ENCODE assay signal across 11 mouse cellular contexts in the genomic region with DNA sequence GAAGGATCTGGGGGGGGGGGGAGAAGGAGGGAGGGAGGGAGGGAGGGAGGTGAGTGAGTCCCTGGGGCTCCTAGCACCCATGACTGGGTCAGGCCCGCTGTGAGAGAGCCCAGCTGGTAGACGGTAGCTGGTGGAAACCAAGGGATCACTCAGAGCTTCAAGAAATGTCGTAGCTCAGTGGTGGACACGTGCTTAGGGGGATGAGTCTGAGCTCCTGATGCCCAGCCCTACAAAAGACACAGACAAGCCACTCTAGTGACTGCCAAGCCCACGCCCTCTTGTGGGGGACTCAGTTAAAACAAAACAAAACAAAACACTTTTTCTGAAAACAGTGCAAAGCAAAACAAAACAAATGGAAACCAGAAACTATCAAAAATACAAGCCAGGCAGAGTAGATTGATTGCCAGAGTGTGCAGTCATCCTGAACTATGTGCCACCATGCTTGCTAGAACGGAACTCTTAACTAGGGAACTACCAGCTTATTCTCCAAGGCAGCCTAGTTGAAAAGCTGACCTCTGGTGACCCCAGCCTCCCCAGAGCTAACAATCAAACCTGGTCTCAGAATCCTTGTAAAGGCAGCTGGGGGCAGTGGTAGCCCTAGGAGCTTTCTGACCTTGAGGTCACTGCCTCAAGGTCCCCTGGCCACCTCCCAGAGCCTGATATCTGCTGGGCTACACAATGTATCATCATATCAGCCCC. TPM values are rescaled to one million over a fixed set of nuclear protein-coding genes. Genes with fewer than 3 reads are reported as not detected.
DNase-seq lines count a peak whose midpoint lies in the region; ATAC-seq and TF ChIP-seq lines count a peak whose summit lies in the region.
"Had no signal": no experiment of that assay in that cellular context is flagged by ENCODE, and none has a peak within 500 bp of the region (broad histone marks: within the 10 kb centered on the region; RNA-seq: fewer than 3 reads in every experiment).

No protein-coding gene starts in this region.

- no peak overlapping the region for H3K4me2 ChIP-seq in midbrain, embryonic 11.5 days
- H3K4me2 ChIP-seq in midbrain, embryonic 14.5 days (ENCODE audit: low read length) = no peak overlapping the region
- 0 out of 2 replicates have a peak overlapping the region, but pooled peaks have one; percentile 5 for H3K4me2 ChIP-seq in kidney, embryonic 15.5 days

- 0 out of 2 replicates have a peak, but pooled peaks have one; percentile 6 for ATAC-seq in midbrain, embryonic 11.5 days (ENCODE audit: low FRiP score)
- no peak for ATAC-seq in midbrain, embryonic 14.5 days (ENCODE audit: low FRiP score, low TSS enrichment)
- ATAC-seq in kidney, embryonic 15.5 days (replicated peaks; ENCODE audit: low FRiP score) = peak; percentile 47
- ATAC-seq: inflammation-experienced regulatory T-cells, adult 6 months had no signal

- intact Hi-C loops in heart, postnatal 14 days (cut with DNase I) = no loop called here

- H3K9ac ChIP-seq in midbrain, embryonic 11.5 days (ENCODE audit: low read length) = no peak overlapping the region
- H3K9ac ChIP-seq in midbrain, embryonic 14.5 days (replicated peaks; ENCODE audit: low read length) = no peak overlapping the region
- no peak overlapping the region for H3K9ac ChIP-seq in kidney, embryonic 15.5 days

- no peak for TF ChIP-seq POLR2A in testis, adult 2 months (IDR thresholded peaks at IDR 0.05; ENCODE audit: control insufficient read depth, low read depth, low read length)

- no peak for TF ChIP-seq CTCF in testis, adult 2 months (IDR thresholded peaks at IDR 0.05; ENCODE audit: control insufficient read depth, insufficient read depth, insufficient replicate concordance, low read depth, low read length)

- no peaks in the 10 kb centered on the region for H3K36me3 ChIP-seq in heart, embryonic 10.5 days
- H3K36me3 ChIP-seq in midbrain, embryonic 11.5 days (ENCODE audit: control insufficient read depth, insufficient read depth, low read length) = no peaks in the 10 kb centered on the region
- no peaks in the 10 kb centered on the region for H3K36me3 ChIP-seq in midbrain, embryonic 14.5 days (ENCODE audit: control insufficient read depth, insufficient read depth, low read length)
- no peaks in the 10 kb centered on the region for H3K36me3 ChIP-seq in kidney, embryonic 15.5 days
- no peaks in the 10 kb centered on the region; the same call in 1 of the 2 replicates for H3K36me3 ChIP-seq in testis, adult 2 months (ENCODE audit: control insufficient read depth, insufficient read depth, low read length)
- H3K36me3 ChIP-seq: limb, embryonic 10.5 days had no signal

- H3K4me3 ChIP-seq in heart, embryonic 10.5 days = no peak overlapping the region
- H3K4me3 ChIP-seq in midbrain, embryonic 11.5 days (ENCODE audit: low read depth, low read length) = no peak overlapping the region
- H3K4me3 ChIP-seq in midbrain, embryonic 14.5 days (replicated peaks; ENCODE audit: low read depth, low read length) = no peak overlapping the region
- H3K4me3 ChIP-seq in kidney, embryonic 15.5 days (replicated peaks) = no peak overlapping the region
- H3K4me3 ChIP-seq in testis, adult 2 months (ENCODE audit: control insufficient read depth, low read depth, low read length) = no peak overlapping the region
- H3K4me3 ChIP-seq: limb, embryonic 10.5 days had no signal

- no peak for DNase-seq in heart, embryonic 10.5 days (ENCODE audit: low spot score)
- no peak for DNase-seq in heart, postnatal 14 days
- no peak for DNase-seq in midbrain, embryonic 11.5 days (ENCODE audit: low spot score, missing footprints)
- no peak for DNase-seq in midbrain, embryonic 14.5 days
- no peak for DNase-seq in MN1 (ENCODE audit: low spot score)
- DNase-seq in frontal cortex, postnatal 14 days (ENCODE audit: low spot score in 2 of 2) = no peak
- DNase-seq: right cerebral cortex, postnatal 4 days had no signal

- H3K4me1 ChIP-seq in heart, embryonic 10.5 days = peaks cover 29% of the 10 kb centered on the region
- 0 out of 2 replicates have a peak, but pooled peaks cover 2% of the 10 kb centered on the region for H3K4me1 ChIP-seq in midbrain, embryonic 11.5 days (ENCODE audit: control insufficient read depth, insufficient read depth, low read length)
- H3K4me1 ChIP-seq in midbrain, embryonic 14.5 days (ENCODE audit: control insufficient read depth, insufficient read depth, low read length) = no peaks in the 10 kb centered on the region
- H3K4me1 ChIP-seq in kidney, embryonic 15.5 days = peaks cover 28% of the 10 kb centered on the region
- peaks cover 13% of the 10 kb centered on the region; the same call in 1 of the 2 replicates for H3K4me1 ChIP-seq in testis, adult 2 months (ENCODE audit: control insufficient read depth, insufficient read depth, low read length)

- WGBS in heart, embryonic 10.5 days = 50% methylated on average over 6 of the region's 6 CpGs
- 29% methylated on average over 6 of the region's 6 CpGs for WGBS in midbrain, embryonic 11.5 days
- WGBS in midbrain, embryonic 14.5 days = 26% methylated on average over 6 of the region's 6 CpGs
- WGBS in kidney, embryonic 15.5 days = 31% methylated on average over 6 of the region's 6 CpGs

- peaks cover 16% of the 10 kb centered on the region; the same call in 1 of the 2 replicates for H3K27me3 ChIP-seq in heart, embryonic 10.5 days (ENCODE audit: insufficient read depth, poor library complexity, severe bottlenecking)
- H3K27me3 ChIP-seq in midbrain, embryonic 11.5 days (ENCODE audit: control insufficient read depth, insufficient read depth, low read length) = no peaks in the 10 kb centered on the region
- no peaks in the 10 kb centered on the region for H3K27me3 ChIP-seq in midbrain, embryonic 14.5 days (ENCODE audit: control insufficient read depth, insufficient read depth, low read length)
- H3K27me3 ChIP-seq in kidney, embryonic 15.5 days = no peaks in the 10 kb centered on the region
- H3K27me3 ChIP-seq in testis, adult 2 months (ENCODE audit: control insufficient read depth, insufficient read depth, low read length) = no peaks in the 10 kb centered on the region

- H3K27ac ChIP-seq in heart, embryonic 10.5 days = 0 out of 2 replicates have a peak overlapping the region, but pooled peaks have one; percentile 0
- no peak overlapping the region for H3K27ac ChIP-seq in midbrain, embryonic 11.5 days (ENCODE audit: low read depth, low read length)
- no peak overlapping the region for H3K27ac ChIP-seq in midbrain, embryonic 14.5 days (replicated peaks; ENCODE audit: low read depth, low read length)
- 0 out of 2 replicates have a peak overlapping the region, but pooled peaks have one; percentile 19 for H3K27ac ChIP-seq in kidney, embryonic 15.5 days
- peak overlapping the region; percentile 68; the same call in 1 of the 2 replicates for H3K27ac ChIP-seq in testis, adult 2 months (ENCODE audit: control insufficient read depth, insufficient read depth, low read depth, low read length)
- H3K27ac ChIP-seq: limb, embryonic 10.5 days had no signal

- no peaks in the 10 kb centered on the region for H3K9me3 ChIP-seq in heart, embryonic 10.5 days
- H3K9me3 ChIP-seq in midbrain, embryonic 11.5 days (ENCODE audit: control insufficient read depth, low read length) = no peaks in the 10 kb centered on the region
- no peaks in the 10 kb centered on the region for H3K9me3 ChIP-seq in midbrain, embryonic 14.5 days (ENCODE audit: control insufficient read depth, low read length)
- no peaks in the 10 kb centered on the region for H3K9me3 ChIP-seq in kidney, embryonic 15.5 days (replicated peaks)
- H3K9me3 ChIP-seq: limb, embryonic 10.5 days had no signal

RNA-seq across cellular contexts. Expression of a gene that starts 22.0 kb away (rescaled TPM):
- polyA plus RNA-seq in heart, embryonic 10.5 days (2016; fragmentation: Nextera tagmentation; extraction: Ambion mirVana) = 20.8 and 25.5 TPM in 2 replicates
- total RNA-seq in heart, postnatal 14 days (2021) = 10 to 100 TPM; 36.4 to 38.5 TPM
- 11.7 TPM in 2 replicates for polyA plus RNA-seq in midbrain, embryonic 11.5 days (2014; fragmentation: Nextera tagmentation; extraction: Ambion mirVana)
- 3.7 and 6.3 TPM in 2 replicates for polyA plus RNA-seq in midbrain, embryonic 14.5 days (2014; fragmentation: Nextera tagmentation; extraction: Ambion mirVana)
- polyA plus RNA-seq in kidney, embryonic 15.5 days (2015; fragmentation: Nextera tagmentation; extraction: Ambion mirVana) = 20.6 and 24.4 TPM in 2 replicates
- polyA plus RNA-seq in testis, adult 2 months (2012; rRNA removed) = 45.2 and 45.4 TPM in 2 replicates

RNA-seq across cellular contexts. Expression of a gene that starts 27.0 kb away (rescaled TPM):
- polyA plus RNA-seq in heart, embryonic 10.5 days (2016; fragmentation: Nextera tagmentation; extraction: Ambion mirVana) = 13.5 and 15.6 TPM in 2 replicates
- 10 to 100 TPM; 13.1 to 14.7 TPM for total RNA-seq in heart, postnatal 14 days (2021)
- 17.8 and 18.9 TPM in 2 replicates for polyA plus RNA-seq in midbrain, embryonic 11.5 days (2014; fragmentation: Nextera tagmentation; extraction: Ambion mirVana)
- 16.9 and 25.4 TPM in 2 replicates for polyA plus RNA-seq in midbrain, embryonic 14.5 days (2014; fragmentation: Nextera tagmentation; extraction: Ambion mirVana)
- 23.6 and 24.1 TPM in 2 replicates for polyA plus RNA-seq in kidney, embryonic 15.5 days (2015; fragmentation: Nextera tagmentation; extraction: Ambion mirVana)
- 31.8 and 34.7 TPM in 2 replicates for polyA plus RNA-seq in testis, adult 2 months (2012; rRNA removed)

RNA-seq across cellular contexts. Expression of a gene that starts 27.2 kb away (rescaled TPM):
- 8.0 and 8.4 TPM in 2 replicates for polyA plus RNA-seq in heart, embryonic 10.5 days (2016; fragmentation: Nextera tagmentation; extraction: Ambion mirVana)
- total RNA-seq in heart, postnatal 14 days (2021) = 10 to 100 TPM in 1 of 2 experiments, 1 to 10 TPM in 1; 9.5 to 11.0 TPM
- polyA plus RNA-seq in midbrain, embryonic 11.5 days (2014; fragmentation: Nextera tagmentation; extraction: Ambion mirVana) = 19.2 and 20.2 TPM in 2 replicates
- 26.4 and 26.9 TPM in 2 replicates for polyA plus RNA-seq in midbrain, embryonic 14.5 days (2014; fragmentation: Nextera tagmentation; extraction: Ambion mirVana)
- 6.4 and 6.6 TPM in 2 replicates for polyA plus RNA-seq in kidney, embryonic 15.5 days (2015; fragmentation: Nextera tagmentation; extraction: Ambion mirVana)
- 9.8 and 12.7 TPM in 2 replicates for polyA plus RNA-seq in testis, adult 2 months (2012; rRNA removed)

Comparison
In these comparisons a context has a peak if more than half of its experiments do, and no peak if none do; other contexts are left out.
1. H3K27ac ChIP-seq: peak in heart, embryonic 10.5 days (single experiment), kidney, embryonic 15.5 days (single experiment) and testis, adult 2 months (single experiment); none in midbrain, embryonic 11.5 days (single experiment) and midbrain, embryonic 14.5 days (single experiment).